Mouse (Mus musculus) layer of hippocampus, adult 11-12 months (tissue): Measurements from ENCODE around the gene Acox2.
"Not testable (repeated sequence)": the region's sequence is repeated elsewhere in the genome, so short reads cannot be mapped to it uniquely, and the experiment has no call there.

Experiments
- DNase-seq: peaks from one replicate; pipeline ENCODE4 v3.0.0; 2022; ENCODE audit warnings: low spot score

Acox2 gene

DNA sequence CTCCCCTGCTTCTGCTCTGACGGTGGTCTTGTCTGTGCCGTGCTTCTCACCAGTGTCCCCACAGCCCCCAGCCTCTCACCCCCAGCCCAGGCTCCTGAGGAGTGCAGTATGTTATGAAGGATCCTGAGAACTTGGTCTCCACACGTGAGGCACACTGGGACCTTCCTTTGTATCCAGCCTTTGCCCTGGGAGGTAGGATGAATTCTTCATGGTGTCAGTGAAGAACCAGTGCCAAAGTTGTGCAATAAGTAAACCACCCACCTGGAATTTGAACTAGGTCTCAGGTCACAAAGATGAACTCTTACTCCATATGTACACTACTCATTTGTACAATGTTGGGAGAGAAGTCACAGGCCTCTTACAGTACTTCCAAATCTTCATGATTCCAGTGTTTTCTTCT is at the start of gene Acox2:
TSS of gene Acox2 (minus strand) at position 188 of the 400 bp plus-strand sequence.
- DNase-seq = no peak

DNA sequence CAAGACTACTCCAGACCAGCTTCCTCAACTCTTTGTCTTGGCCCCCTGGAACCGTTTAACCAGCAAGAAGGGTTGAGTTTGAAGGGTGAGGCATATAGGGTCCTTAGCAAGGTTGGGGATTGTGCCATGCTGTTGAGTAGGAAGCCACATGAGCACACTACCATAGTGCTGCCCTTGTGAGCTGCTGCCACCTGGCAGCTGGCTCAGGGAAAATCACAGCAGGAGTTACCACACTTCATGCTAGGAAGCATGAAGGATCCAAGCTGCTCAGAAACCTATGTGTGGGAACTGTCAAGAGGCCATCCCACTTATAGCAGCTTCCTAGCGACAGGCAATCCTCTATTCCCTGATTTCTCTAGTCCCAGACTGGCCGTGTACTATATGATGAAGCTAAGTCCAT is 49.5 kb upstream of the Acox2 start:
- DNase-seq = no peak

GRCm38 (mm10) chr14:8306884-8307283 is 47.7 kb upstream of the Acox2 start:
- DNase-seq = no peak

DNA sequence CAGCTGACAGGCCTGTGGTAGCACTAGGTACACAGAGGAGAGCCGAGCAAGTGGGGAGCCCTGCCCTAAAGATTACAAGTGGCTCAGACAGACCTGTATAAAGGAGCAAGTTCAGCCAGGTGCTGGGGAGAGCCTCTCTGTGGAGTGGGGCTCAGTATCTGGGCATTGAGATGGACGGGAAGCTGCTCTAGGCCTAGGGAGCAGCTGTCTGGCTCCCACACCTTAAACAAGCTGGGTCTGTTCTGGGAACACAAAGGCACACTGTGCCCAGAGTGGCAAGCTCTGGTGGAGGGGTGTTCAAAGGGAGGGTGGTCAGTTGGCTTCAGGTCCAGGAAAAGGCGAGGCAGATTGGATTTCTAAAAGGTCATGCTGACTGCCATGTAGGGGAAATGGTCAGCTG is 45.9 kb upstream of the Acox2 start:
- DNase-seq = no peak

GRCm38 (mm10) chr14:8304082-8304481 is 44.9 kb upstream of the Acox2 start:
- DNase-seq = no peak

- DNase-seq = no peak
Measured at GRCm38 (mm10) chr14:8302687-8303086, 43.5 kb upstream of the Acox2 start.

DNA sequence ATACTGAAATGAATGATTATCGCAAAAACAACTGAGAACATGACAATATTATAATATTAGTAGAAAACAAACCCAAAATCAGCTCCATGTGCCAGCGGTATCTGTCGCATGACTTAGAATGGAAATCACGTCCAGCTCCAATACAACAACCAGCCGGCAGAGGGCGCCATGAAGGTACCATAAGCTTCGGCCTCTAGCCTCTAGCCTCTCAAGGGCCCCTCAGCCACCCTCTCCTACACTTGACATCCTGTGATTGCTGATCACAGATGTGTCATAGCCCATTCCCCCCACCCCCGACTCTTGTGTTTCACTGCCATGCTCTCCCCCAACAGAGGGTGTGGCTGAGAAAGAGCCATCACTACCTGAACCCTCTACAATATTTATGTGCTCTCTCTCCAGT is 41.1 kb upstream of the Acox2 start:
- DNase-seq = peak; percentile 75

GRCm38 (mm10) chr14:8297889-8298293 is 38.7 kb upstream of the Acox2 start:
- no peak for DNase-seq

- DNase-seq = no peak
Measured at GRCm38 (mm10) chr14:8294257-8294656, 35.1 kb upstream of the Acox2 start.

- DNase-seq = not testable (repeated sequence)
Measured at GRCm38 (mm10) chr14:8286595-8286994, 27.4 kb upstream of the Acox2 start.

DNA sequence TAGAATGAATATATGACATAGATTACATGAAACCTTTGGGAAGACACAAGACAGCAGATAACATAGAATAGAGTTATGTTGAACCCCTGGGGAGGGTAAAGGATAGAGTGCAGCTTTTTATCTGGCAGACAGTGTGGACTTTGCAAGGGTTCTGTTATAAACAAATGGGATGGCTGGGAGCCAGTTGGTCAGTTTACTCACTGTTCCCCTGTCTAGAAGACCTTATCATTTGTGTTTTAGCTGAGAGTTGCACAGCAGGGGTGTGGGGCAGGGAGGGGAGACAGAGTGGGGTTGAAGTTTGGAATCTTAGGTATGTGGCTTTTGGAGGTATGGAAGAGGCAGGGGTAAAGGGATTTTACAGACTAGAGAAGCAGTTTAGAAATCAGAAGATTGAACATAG is 24.6 kb upstream of the Acox2 start:
- DNase-seq = no peak

- DNase-seq = not testable (repeated sequence)
Measured at GRCm38 (mm10) chr14:8271281-8271680, 12.1 kb upstream of the Acox2 start.

DNA sequence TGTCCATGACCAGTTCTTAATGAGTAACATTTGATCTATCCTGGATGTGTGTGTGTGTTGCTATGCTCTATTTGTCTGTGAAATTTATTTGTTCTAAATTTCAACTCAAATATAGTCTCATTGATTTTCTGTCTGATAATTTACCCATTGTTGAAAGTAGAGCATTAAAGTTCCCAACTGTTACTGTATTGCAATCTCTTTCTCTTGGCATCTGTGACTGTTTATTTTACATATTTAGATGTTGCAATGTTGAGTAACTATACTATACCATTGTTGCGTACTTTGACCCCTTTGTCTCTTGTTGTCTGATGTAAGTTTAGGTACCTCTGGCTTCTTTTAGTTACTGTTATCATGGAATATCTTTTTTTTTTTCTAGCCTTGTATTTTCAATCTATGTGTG is 5.2 kb upstream of the Acox2 start:
- DNase-seq = no peak

GRCm38 (mm10) chr14:8262242-8262641 is 3.1 kb upstream of the Acox2 start:
- DNase-seq = no peak

GRCm38 (mm10) chr14:8260214-8260613 is 1.1 kb upstream of the Acox2 start:
- no peak for DNase-seq

DNA sequence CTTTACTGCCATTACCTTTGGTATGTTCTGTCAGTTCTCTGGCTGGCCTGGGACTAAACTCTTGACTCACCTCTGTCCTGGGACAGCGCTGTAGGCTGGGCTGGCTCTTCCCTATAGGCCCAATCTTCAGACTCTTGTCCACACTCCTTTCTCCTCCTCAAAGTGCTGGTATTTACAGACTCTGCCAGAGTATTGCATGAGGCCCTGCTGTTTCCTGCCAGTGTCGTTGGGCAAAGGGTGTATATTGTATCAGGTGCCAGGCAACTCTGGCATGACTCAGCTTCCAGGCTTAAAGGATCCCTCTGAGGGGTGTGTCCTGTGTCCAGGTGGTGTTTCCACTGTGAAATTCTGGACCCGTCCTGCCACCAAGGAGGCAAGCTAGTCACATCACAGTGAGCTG is 401 bp downstream of the Acox2 start:
- no peak for DNase-seq

DNA sequence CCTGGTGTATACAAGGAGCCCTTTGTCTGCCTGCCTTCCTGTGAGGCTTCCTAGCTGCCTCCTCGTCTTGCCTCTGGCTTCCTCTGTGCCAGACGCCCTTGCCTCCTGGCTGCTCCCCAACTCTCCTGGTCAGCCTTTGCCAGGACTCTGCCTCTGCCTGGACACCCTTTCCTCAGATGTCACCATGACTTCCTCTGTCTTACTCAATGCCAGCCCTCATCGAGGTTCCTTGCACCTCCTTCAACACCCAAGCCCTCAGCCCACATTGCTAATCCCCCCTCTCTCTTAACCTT is 872 bp downstream of the Acox2 start:
- no peak for DNase-seq

DNA sequence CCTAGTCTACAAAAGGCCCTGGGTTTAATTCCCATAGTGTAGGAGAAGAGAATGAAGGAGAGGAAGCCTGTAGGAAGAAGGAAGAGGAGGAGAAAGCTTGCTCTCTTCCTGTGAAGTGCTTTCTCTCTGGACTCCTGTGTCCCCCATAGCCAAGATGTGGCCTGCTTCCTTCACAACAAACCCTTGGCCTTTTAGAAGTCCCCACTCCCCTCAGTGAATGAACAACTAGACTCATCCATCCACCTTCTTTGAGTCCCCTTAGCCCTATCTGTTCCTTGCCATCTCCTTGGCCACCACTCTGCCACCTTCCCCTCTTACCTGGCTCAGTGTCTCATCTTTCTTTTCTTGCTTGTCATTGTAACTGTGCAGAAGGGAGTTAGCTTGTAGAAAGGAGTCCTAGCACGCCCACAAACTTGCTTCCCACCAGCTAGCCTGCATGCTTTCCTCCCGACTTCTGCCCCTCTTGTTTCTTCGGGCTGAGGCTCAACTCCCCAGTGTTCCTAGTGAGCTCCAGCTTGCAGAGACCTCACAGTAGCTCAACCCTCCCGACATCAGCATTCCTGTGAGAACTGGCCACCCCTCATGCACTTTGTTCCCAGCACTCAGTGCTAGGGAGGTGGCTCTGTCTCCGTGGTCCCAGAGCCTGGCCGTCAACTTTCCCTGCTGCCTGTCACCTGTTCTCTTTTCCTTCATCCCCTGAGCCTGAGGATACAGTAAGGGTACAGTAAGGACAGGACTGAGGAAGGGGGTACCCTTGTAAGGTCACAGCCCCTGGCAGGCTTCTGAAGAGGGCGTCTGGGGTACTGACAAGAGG is 1.4 kb downstream of the Acox2 start:
- no peak for DNase-seq

- no peak for DNase-seq
Measured at GRCm38 (mm10) chr14:8256881-8257280, 2.3 kb downstream of the Acox2 start.

DNA sequence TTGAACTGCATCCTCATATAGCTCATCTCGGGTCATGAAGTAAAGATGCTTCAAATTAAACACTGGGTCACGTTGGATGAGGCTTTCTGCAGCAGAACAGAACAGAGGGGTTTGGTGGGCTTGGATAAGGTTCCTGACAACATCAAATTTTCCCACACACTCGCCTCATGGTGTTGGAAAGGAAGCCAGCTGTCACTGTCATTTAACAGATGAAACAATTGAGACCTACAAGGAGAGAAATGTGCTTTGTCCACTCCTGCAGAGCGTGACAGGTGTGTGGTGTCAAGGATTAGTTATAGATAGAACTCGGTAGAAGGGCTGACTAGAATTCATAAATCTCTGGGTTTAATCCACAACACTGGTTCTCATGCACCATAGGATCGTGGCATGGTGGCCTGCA is 3.1 kb downstream of the Acox2 start:
- no peak for DNase-seq

DNA sequence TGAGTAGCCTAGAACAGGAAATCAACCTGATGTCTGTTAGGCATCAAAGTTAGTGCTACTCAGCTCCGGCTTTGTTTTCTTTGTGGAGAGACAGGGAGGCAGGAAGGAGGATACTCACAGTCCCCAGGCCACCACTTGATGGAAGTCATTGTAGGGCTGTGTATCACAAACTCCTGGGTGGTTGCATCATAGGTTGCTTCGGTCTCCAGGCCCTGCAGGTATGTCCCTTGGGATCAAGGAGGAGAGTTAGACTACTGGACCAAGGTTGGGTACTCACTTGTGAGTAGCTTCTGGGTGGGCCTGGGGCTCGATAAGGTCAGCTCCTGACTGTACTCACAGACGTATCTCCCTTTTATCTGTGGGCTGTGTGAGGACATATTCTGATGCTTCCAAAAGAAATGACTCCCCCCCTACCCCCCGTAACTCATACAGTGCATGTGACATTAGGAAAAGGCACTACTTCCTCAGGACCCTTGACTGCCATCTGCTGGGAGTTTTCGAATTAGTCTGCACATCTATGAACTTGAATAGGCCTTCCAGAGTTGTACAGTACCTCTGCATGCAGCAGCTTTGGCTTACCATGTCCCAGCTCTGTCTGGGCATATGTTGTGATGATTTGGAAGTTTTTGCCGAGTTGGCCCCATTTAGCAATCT is 4.0 kb downstream of the Acox2 start:
- peak; percentile 83 for DNase-seq

DNA sequence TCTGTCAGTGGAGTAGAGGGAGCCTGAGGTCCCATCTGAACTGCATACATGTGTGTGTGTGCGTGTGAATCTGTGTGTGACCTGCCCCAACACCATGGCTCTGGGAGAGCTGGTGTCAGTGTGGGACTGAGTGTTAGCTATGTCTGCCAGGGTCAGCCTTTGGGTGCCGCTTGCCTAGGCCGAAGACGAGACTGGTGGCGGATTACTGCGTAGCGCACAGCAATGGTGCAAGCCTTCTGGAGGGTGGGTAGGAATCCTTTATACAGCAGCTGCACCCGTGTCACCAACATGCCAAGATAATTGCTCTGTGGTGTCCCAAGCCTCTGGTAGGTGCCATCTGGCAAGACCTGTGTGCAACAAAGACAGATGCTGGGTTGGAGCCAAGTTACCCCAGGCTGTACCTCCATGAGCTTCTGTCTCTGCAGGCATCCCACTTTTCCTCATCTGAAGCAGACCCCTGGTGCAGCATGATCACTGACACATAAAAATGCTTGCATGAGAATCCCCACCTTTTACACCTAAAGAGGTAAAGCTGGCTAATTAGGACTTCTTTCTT is 7.7 kb downstream of the Acox2 start:
- no peak for DNase-seq

- no peak for DNase-seq
Measured at GRCm38 (mm10) chr14:8250141-8250871, 8.8 kb downstream of the Acox2 start.
